Comparison of ENCODE assay signal across 24 mouse cellular contexts in the genomic region with DNA sequence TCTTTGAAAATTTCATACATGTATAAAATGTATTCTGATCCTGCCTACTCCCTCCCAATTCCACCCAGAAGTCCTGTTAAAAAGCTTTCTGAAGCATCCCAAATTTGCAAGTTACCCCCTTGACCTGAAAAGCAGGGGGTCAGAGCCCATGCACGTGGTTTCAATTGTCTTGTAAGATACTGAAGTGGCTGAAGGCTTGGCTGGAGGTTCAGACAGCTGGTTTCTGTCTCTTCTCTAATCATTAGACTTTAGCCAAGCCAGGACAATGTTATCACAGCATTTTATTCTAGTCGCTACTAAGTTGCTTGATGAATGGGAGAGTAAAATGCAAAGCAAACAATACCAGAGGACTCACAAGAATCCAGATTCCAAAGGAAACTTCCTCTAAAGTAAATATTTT.
DNase-seq lines count a peak whose midpoint lies in the region; ATAC-seq lines count a peak whose summit lies in the region.
"Had no signal": no experiment of that assay in that cellular context is flagged by ENCODE, and none has a peak within 500 bp of the region (broad histone marks: within the 10 kb centered on the region; RNA-seq: fewer than 3 reads in every experiment).

No protein-coding gene starts in this region.

- H3K27ac ChIP-seq in embryonic facial prominence, embryonic 11.5 days (replicated peaks; ENCODE audit: low read depth, low read length): no peak overlapping the region
- no peak overlapping the region for H3K27ac ChIP-seq in forebrain, embryonic 13.5 days
- H3K27ac ChIP-seq: embryonic facial prominence, embryonic 12.5 days; heart, embryonic 15.5 days; left cerebral cortex, adult 2 months had no signal

- no peaks in the 10 kb centered on the region for H3K36me3 ChIP-seq in embryonic facial prominence, embryonic 11.5 days (replicated peaks; ENCODE audit: control insufficient read depth, insufficient read depth, low read depth, low read length)
- no peaks in the 10 kb centered on the region for H3K36me3 ChIP-seq in forebrain, embryonic 13.5 days (ENCODE audit: poor library complexity, severe bottlenecking)
- H3K36me3 ChIP-seq: embryonic facial prominence, embryonic 12.5 days; heart, embryonic 15.5 days had no signal

- ATAC-seq in embryonic facial prominence, embryonic 11.5 days (replicated peaks; ENCODE audit: insufficient number of reproducible peaks, low FRiP score, low TSS enrichment, low read depth): no peak
- ATAC-seq in forebrain, embryonic 13.5 days: no peak
- ATAC-seq: forebrain, embryonic 14.5 days; liver, postnatal 0 days; midbrain, embryonic 16.5 days had no signal

- H3K9ac ChIP-seq in embryonic facial prominence, embryonic 11.5 days (replicated peaks; ENCODE audit: low read length): no peak overlapping the region
- no peak overlapping the region for H3K9ac ChIP-seq in forebrain, embryonic 13.5 days
- H3K9ac ChIP-seq: embryonic facial prominence, embryonic 12.5 days; heart, embryonic 15.5 days; liver, postnatal 0 days had no signal

- no peaks in the 10 kb centered on the region for H3K4me1 ChIP-seq in embryonic facial prominence, embryonic 11.5 days (ENCODE audit: control insufficient read depth, insufficient read depth, low read length)
- H3K4me1 ChIP-seq in forebrain, embryonic 13.5 days: no peaks in the 10 kb centered on the region
- H3K4me1 ChIP-seq: embryonic facial prominence, embryonic 12.5 days had no signal

- no peak overlapping the region for H3K4me3 ChIP-seq in embryonic facial prominence, embryonic 11.5 days (ENCODE audit: low read depth, low read length)
- H3K4me3 ChIP-seq in forebrain, embryonic 13.5 days: no peak overlapping the region
- H3K4me3 ChIP-seq: embryonic facial prominence, embryonic 12.5 days; erythroblast, embryonic 14.5 days; heart, embryonic 15.5 days; left cerebral cortex, adult 2 months had no signal

- WGBS in embryonic facial prominence, embryonic 11.5 days: 17% methylated on average over 2 of the region's 2 CpGs
- 31% methylated on average over 2 of the region's 2 CpGs for WGBS in forebrain, embryonic 13.5 days

- H3K4me2 ChIP-seq in embryonic facial prominence, embryonic 11.5 days (ENCODE audit: low read depth, low read length): no peak overlapping the region
- no peak overlapping the region for H3K4me2 ChIP-seq in forebrain, embryonic 13.5 days
- H3K4me2 ChIP-seq: embryonic facial prominence, embryonic 12.5 days; heart, embryonic 15.5 days had no signal

- peak; percentile 58 for DNase-seq in kidney, postnatal 10 days
- no peak for DNase-seq in kidney, postnatal 25 days
- DNase-seq in embryo, embryonic 10.5 days (ENCODE audit: low spot score): peak; percentile 61
- peak; percentile 26 for DNase-seq in embryonic facial prominence, embryonic 11.5 days (ENCODE audit: low spot score)
- DNase-seq in lung, postnatal 36 days: peak; percentile 37
- DNase-seq in neural tube, embryonic 10.5 days (ENCODE audit: extremely low spot score, low spot score): no peak
- DNase-seq: adrenal gland, adult 8-10 months; cerebellum, postnatal 14 days; gastrocnemius, postnatal 14 days; heart, adult 18-20 months; kidney, adult 9 months; layer of hippocampus, adult 9-11 months; left cerebral cortex, postnatal 4 days; liver; liver, postnatal 0 days; right cerebral cortex, postnatal 25 days; thymus, adult 2 months had no signal

- no peaks in the 10 kb centered on the region for H3K27me3 ChIP-seq in embryonic facial prominence, embryonic 11.5 days (ENCODE audit: control insufficient read depth, insufficient read depth, low read length)
- H3K27me3 ChIP-seq in forebrain, embryonic 13.5 days: no peaks in the 10 kb centered on the region
- H3K27me3 ChIP-seq: embryonic facial prominence, embryonic 12.5 days; heart, embryonic 15.5 days had no signal

- H3K9me3 ChIP-seq in embryonic facial prominence, embryonic 11.5 days (replicated peaks; ENCODE audit: control insufficient read depth, low read length): no peaks in the 10 kb centered on the region
- no peaks in the 10 kb centered on the region for H3K9me3 ChIP-seq in forebrain, embryonic 13.5 days (replicated peaks)
- H3K9me3 ChIP-seq: embryonic facial prominence, embryonic 12.5 days; heart, embryonic 15.5 days had no signal

Comparison
In these comparisons a context has a peak if more than half of its experiments do, and no peak if none do; other contexts are left out.
1. DNase-seq: peak in kidney, postnatal 10 days (single experiment), embryo, embryonic 10.5 days (single experiment), embryonic facial prominence, embryonic 11.5 days (single experiment) and lung, postnatal 36 days (single experiment); none in kidney, postnatal 25 days (0 of 2) and neural tube, embryonic 10.5 days (single experiment).